9 mouse cellular contexts compared by ENCODE assay signal in the genomic region with DNA sequence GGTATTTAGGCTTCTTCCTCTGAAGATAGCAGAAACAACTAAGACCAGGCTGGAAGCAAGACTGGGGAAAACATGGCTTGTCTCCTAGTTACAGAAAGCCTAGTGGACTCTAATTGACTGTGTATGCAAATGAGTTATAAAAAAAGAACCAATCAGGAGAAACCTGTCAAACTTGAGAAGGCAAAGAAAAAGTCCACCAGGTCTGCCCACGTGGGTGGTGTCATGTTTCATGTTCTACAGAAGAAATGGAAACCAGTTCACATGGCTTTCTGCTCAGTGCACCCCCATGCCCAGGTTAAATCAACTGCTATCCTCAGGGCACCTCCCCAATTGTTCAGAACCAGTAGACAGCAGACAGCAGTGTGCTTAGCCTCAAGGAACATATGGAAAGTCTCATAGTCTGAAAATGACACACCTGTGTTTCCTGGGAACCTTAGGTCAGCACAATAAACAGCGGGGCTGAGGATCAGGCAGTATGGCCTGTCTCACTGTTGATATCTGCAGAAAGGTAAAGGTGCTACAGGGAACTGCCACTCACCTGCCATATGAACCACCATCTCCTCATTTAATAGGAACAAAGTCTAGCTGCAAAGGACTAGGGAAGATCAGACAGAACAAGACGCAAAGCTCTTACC. TPM values are rescaled to one million over a fixed set of nuclear protein-coding genes. Genes with fewer than 3 reads are reported as not detected.
A peak's percentile ranks its signal among the peaks of the same experiment; 100 is the strongest.
DNase-seq lines count a peak whose midpoint lies in the region; ATAC-seq lines count a peak whose summit lies in the region.
"Had no signal": no experiment of that assay in that cellular context is flagged by ENCODE, and none has a peak within 500 bp of the region (broad histone marks: within the 10 kb centered on the region; RNA-seq: fewer than 3 reads in every experiment).

No protein-coding gene starts in this region.

- H3K36me3 ChIP-seq in forebrain, embryonic 11.5 days (ENCODE audit: control insufficient read depth, insufficient read depth, low read length), result no peaks in the 10 kb centered on the region
- peaks cover 8% of the 10 kb centered on the region; the same call in 1 of the 2 replicates for H3K36me3 ChIP-seq in forebrain, embryonic 12.5 days (replicated peaks)
- H3K36me3 ChIP-seq in liver, embryonic 13.5 days, result peaks cover 49% of the 10 kb centered on the region
- H3K36me3 ChIP-seq: embryonic facial prominence, embryonic 15.5 days had no signal

- no peaks in the 10 kb centered on the region for H3K27me3 ChIP-seq in forebrain, embryonic 11.5 days (ENCODE audit: control insufficient read depth, insufficient read depth, low read length)
- no peaks in the 10 kb centered on the region for H3K27me3 ChIP-seq in forebrain, embryonic 12.5 days
- no peaks in the 10 kb centered on the region for H3K27me3 ChIP-seq in liver, embryonic 13.5 days
- H3K27me3 ChIP-seq: embryonic facial prominence, embryonic 15.5 days had no signal

- peak; percentile 44; the same call in 1 of the 2 replicates for ATAC-seq in forebrain, embryonic 11.5 days (replicated peaks; ENCODE audit: low FRiP score)
- ATAC-seq in forebrain, embryonic 12.5 days (ENCODE audit: low FRiP score), result no peak
- peak; percentile 24 for ATAC-seq in CD4-positive, CD25-positive, alpha-beta regulatory T cell, adult 4 months
- peak; percentile 17 for ATAC-seq in inflammation-experienced regulatory T-cells, adult 6 months
- ATAC-seq in liver, embryonic 13.5 days (ENCODE audit: low read depth), result peak; percentile 18; the same call in 1 of the 2 replicates

- no peak overlapping the region for H3K27ac ChIP-seq in forebrain, embryonic 11.5 days (ENCODE audit: low read depth, low read length)
- no peak overlapping the region for H3K27ac ChIP-seq in forebrain, embryonic 12.5 days
- H3K27ac ChIP-seq in liver, embryonic 13.5 days, result peak overlapping the region; percentile 63
- H3K27ac ChIP-seq: embryonic facial prominence, embryonic 15.5 days had no signal

- DNase-seq in forebrain, embryonic 11.5 days (ENCODE audit: low spot score), result peak; percentile 63
- no peak for DNase-seq in liver, embryonic 13.5 days
- no peak for DNase-seq in Muller cell, postnatal 12 days (ENCODE audit: inconsistent ontology term)
- no peak for DNase-seq in left cerebral cortex, adult 18-20 months (ENCODE audit: low spot score in 2 of 2)
- no peak for DNase-seq in cerebellum, adult 9-10 months

- no peak overlapping the region for H3K4me3 ChIP-seq in forebrain, embryonic 11.5 days (ENCODE audit: low read depth, low read length)
- no peak overlapping the region for H3K4me3 ChIP-seq in forebrain, embryonic 12.5 days (replicated peaks)
- H3K4me3 ChIP-seq in liver, embryonic 13.5 days (replicated peaks), result no peak overlapping the region
- H3K4me3 ChIP-seq: embryonic facial prominence, embryonic 15.5 days had no signal

- H3K4me1 ChIP-seq in forebrain, embryonic 11.5 days (replicated peaks; ENCODE audit: control insufficient read depth, insufficient read depth, low read length), result 0 out of 2 replicates have a peak, but pooled peaks cover 2% of the 10 kb centered on the region
- no peaks in the 10 kb centered on the region for H3K4me1 ChIP-seq in forebrain, embryonic 12.5 days
- peaks cover 68% of the 10 kb centered on the region for H3K4me1 ChIP-seq in liver, embryonic 13.5 days (replicated peaks)

- H3K9ac ChIP-seq in forebrain, embryonic 11.5 days (ENCODE audit: low read length), result no peak overlapping the region
- no peak overlapping the region for H3K9ac ChIP-seq in forebrain, embryonic 12.5 days
- H3K9ac ChIP-seq in liver, embryonic 13.5 days, result peak overlapping the region; percentile 20
- H3K9ac ChIP-seq: embryonic facial prominence, embryonic 15.5 days had no signal

- no peaks in the 10 kb centered on the region for H3K9me3 ChIP-seq in forebrain, embryonic 11.5 days (ENCODE audit: control insufficient read depth, low read length)
- H3K9me3 ChIP-seq in forebrain, embryonic 12.5 days, result no peaks in the 10 kb centered on the region
- no peaks in the 10 kb centered on the region for H3K9me3 ChIP-seq in liver, embryonic 13.5 days (replicated peaks)
- H3K9me3 ChIP-seq: embryonic facial prominence, embryonic 15.5 days had no signal

- H3K4me2 ChIP-seq in forebrain, embryonic 11.5 days (ENCODE audit: low read depth, low read length, severe bottlenecking), result no peak overlapping the region
- no peak overlapping the region for H3K4me2 ChIP-seq in forebrain, embryonic 12.5 days
- H3K4me2 ChIP-seq in liver, embryonic 13.5 days, result no peak overlapping the region
- H3K4me2 ChIP-seq: embryonic facial prominence, embryonic 15.5 days had no signal

- 70% methylated on average over 3 of the region's 3 CpGs for WGBS in forebrain, embryonic 11.5 days
- 68% methylated on average over 3 of the region's 3 CpGs for WGBS in forebrain, embryonic 12.5 days
- 60% methylated on average over 3 of the region's 3 CpGs for WGBS in liver, embryonic 13.5 days (ENCODE audit: insufficient replicate concordance)

RNA-seq across cellular contexts. Expression of a gene that starts 11.7 kb away (rescaled TPM):
- 31.9 and 37.4 TPM in 2 replicates for polyA plus RNA-seq in forebrain, embryonic 11.5 days (2014; fragmentation: Nextera tagmentation; extraction: Ambion mirVana)
- polyA plus RNA-seq in forebrain, embryonic 12.5 days (2016; fragmentation: Nextera tagmentation; extraction: Ambion mirVana), result 32.7 and 37.9 TPM in 2 replicates
- 100 to 1,000 TPM in 1 of 2 experiments, 10 to 100 TPM in 1; 86.2 to 109 TPM for polyA plus RNA-seq in CD4-positive, CD25-positive, alpha-beta regulatory T cell, adult 4 months (2017; shearing (Covaris generic))
- polyA plus RNA-seq in inflammation-experienced regulatory T-cells, adult 6 months (2017; shearing (Covaris generic)), result 10 to 100 TPM; 51.5 to 81.0 (median 66.2) TPM
- 28.5 and 34.3 TPM in 2 replicates for polyA plus RNA-seq in liver, embryonic 13.5 days (2015; fragmentation: Nextera tagmentation; extraction: Ambion mirVana)
- 10 to 100 TPM; 20.3 TPM for total RNA-seq in left cerebral cortex, adult 18-20 months (2021)

RNA-seq across cellular contexts. Expression of a gene that starts 51.6 kb away (rescaled TPM):
- 12.5 and 14.5 TPM in 2 replicates for polyA plus RNA-seq in forebrain, embryonic 11.5 days (2014; fragmentation: Nextera tagmentation; extraction: Ambion mirVana)
- polyA plus RNA-seq in forebrain, embryonic 12.5 days (2016; fragmentation: Nextera tagmentation; extraction: Ambion mirVana), result 16.3 and 18.0 TPM in 2 replicates
- polyA plus RNA-seq in CD4-positive, CD25-positive, alpha-beta regulatory T cell, adult 4 months (2017; shearing (Covaris generic)), result 1 to 10 TPM; 1.5 to 2.0 TPM
- 1 to 10 TPM in 2 of 3 experiments, under 1 TPM in 1; 0.80 to 1.5 (median 1.4) TPM for polyA plus RNA-seq in inflammation-experienced regulatory T-cells, adult 6 months (2017; shearing (Covaris generic))
- polyA plus RNA-seq in liver, embryonic 13.5 days (2015; fragmentation: Nextera tagmentation; extraction: Ambion mirVana), result 5.6 and 6.0 TPM in 2 replicates
- total RNA-seq in left cerebral cortex, adult 18-20 months (2021), result 100 to 1,000 TPM; 170 to 186 TPM
